Mouse (Mus musculus): Measurements from ENCODE around the gene Pdzph1. TPM values are rescaled to one million over a fixed set of nuclear protein-coding genes. Genes with fewer than 3 reads are reported as not detected.

The Pdzph1 gene
- polyA plus RNA-seq, 1 experiment from 2014 or later = not detected

- H3K36me3 ChIP-seq (ENCODE audit: inconsistent target) = no peaks in the 10 kb centered on the region
- H3K4me3 ChIP-seq (ENCODE audit: inconsistent target) = no peak overlapping the region
- WGBS (ENCODE audit: missing documents) = 68% methylated on average over 4 of the region's 4 CpGs
- no peak overlapping the region for H3K27ac ChIP-seq
- no peaks in the 10 kb centered on the region for H3K79me2 ChIP-seq (ENCODE audit: inconsistent target)
Measured at GRCm38 (mm10) chr17:58891488-58892210, 99.5 kb downstream of the Pdzph1 start.

DNA sequence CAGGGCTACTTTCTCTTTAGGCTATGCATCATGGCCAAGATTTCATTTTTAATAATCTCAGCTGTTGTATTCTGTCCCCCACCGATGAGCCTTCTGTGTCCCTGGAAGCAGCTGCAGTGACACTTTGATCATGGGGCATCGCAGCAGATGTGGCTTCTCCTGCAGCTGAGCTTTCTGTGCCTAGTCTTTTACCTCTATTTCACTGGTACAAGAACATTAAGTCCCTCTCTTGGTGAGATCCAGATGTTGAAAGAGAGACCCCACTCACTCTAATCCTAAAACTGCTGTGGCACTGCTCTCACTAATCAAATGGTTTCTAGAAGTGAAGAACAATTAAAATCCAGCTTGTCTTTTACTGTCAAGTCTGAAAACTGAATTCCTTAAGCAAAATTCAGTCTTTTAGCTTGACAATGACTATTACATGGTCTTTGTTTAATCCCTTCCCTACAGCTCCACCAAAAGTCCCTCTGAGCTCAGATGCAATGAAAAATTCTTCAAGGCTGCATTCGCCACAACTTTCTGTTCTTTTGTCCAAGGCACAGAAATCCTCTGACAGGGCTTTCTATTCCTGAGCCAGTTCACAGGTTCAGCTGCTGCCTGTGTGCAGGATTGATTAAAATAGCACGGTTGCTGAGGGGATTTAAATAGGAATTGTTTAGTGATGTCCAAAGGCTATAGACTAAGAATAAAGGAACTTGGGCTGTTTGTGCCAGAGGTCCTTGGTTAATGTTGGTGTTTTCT is 101.1 kb downstream of the Pdzph1 start:
- no peaks in the 10 kb centered on the region for H3K36me3 ChIP-seq (ENCODE audit: inconsistent target)
- no peaks in the 10 kb centered on the region for H3K79me2 ChIP-seq (ENCODE audit: inconsistent target)
- H3K27ac ChIP-seq = no peak overlapping the region
- no peak overlapping the region for H3K4me3 ChIP-seq (ENCODE audit: inconsistent target)
- 82% methylated on average over 3 of the region's 4 CpGs for WGBS (ENCODE audit: missing documents)

GRCm38 (mm10) chr17:58884393-58884792 is 106.8 kb downstream of the Pdzph1 start:
- H3K79me2 ChIP-seq (ENCODE audit: inconsistent target) = no peaks in the 10 kb centered on the region
- H3K27ac ChIP-seq = no peak overlapping the region
- 50% methylated on average over 1 of the region's 1 CpGs for WGBS (ENCODE audit: missing documents)
- no peaks in the 10 kb centered on the region for H3K36me3 ChIP-seq (ENCODE audit: inconsistent target)
- no peak overlapping the region for H3K4me3 ChIP-seq (ENCODE audit: inconsistent target)

DNA sequence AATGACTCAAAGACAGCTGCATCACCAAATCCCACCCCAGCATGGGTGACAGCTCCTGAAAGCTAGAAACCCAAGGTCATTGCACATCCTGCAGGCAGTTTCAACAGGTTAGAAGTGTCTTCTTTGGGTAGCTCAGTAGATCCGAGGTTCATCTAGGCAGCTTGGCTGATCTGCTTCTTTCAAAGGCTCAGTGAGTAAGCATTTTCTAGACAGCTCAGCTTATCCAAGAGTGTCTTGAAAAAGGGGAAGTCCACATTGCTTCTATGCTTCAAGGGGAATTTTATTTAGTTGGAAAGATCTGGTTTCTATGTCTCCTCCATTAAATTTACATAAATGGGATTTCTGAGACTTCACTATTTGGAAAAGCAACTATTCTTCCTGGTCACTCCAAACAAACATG is 117.8 kb downstream of the Pdzph1 start:
- Histone ChIP-seq H3K36me3 (ENCODE audit: inconsistent target) (no peaks in the 10 kb centered on the region), H3K4me3 (ENCODE audit: inconsistent target) (no peak overlapping the region), H3K79me2 (ENCODE audit: inconsistent target) (no peaks in the 10 kb centered on the region), H3K27ac (no peak overlapping the region)
- 11% methylated on average over 1 of the region's 1 CpGs for WGBS (ENCODE audit: missing documents)

DNA sequence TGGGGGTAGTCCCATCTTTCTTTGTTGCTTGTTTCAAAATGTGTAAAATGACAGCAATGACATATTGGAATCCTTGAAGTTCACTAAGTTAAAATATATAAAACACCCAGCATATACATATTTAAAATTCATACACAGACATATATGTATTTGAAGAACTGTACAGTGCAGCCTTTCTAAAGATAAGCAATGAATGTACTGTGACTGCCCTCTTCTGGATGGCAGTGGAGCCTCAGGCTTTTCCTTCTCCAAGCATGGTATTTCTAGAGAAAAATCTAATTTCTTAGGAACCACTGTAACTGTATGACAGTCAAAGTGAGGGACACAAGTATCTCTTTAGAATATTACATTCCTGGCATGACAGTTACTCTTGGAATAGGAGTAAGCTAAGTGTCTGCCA is 120.4 kb downstream of the Pdzph1 start:
- Histone ChIP-seq H3K27ac (no peak overlapping the region), H3K36me3 (ENCODE audit: inconsistent target) (no peaks in the 10 kb centered on the region), H3K79me2 (ENCODE audit: inconsistent target) (no peaks in the 10 kb centered on the region)

More for the DNA sequence above, 120.4 kb downstream of the Pdzph1 start:
- H3K4me3 ChIP-seq (ENCODE audit: inconsistent target) = no peak overlapping the region

Other genes with a start within 250 kb of the Pdzph1 start
- 0.62 to 1.0 TPM (median 0.93 TPM) in 3 replicates for gene Nudt12, start 22.0 kb upstream of the Pdzph1 start, polyA plus RNA-seq (2018)